Comparison of ENCODE assay signal across 8 mouse cellular contexts in genomic region chr6:137455537-137456041, GRCm38 (mm10).
DNase-seq lines count a peak whose midpoint lies in the region; ATAC-seq and TF ChIP-seq lines count a peak whose summit lies in the region.

No protein-coding gene starts in this region.

- H3K36me3 ChIP-seq in embryonic facial prominence, embryonic 13.5 days: no peaks in the 10 kb centered on the region
- no peaks in the 10 kb centered on the region for H3K36me3 ChIP-seq in heart, embryonic 10.5 days
- H3K36me3 ChIP-seq in kidney, adult 2 months (ENCODE audit: control insufficient read depth, insufficient read depth, low read length): no peaks in the 10 kb centered on the region
- no peaks in the 10 kb centered on the region for H3K36me3 ChIP-seq in limb, embryonic 15.5 days
- H3K36me3 ChIP-seq in midbrain, postnatal 0 days (ENCODE audit: insufficient read depth, low read length): no peaks in the 10 kb centered on the region; the same call in 1 of the 2 replicates

- H3K4me1 ChIP-seq in embryonic facial prominence, embryonic 13.5 days: peaks cover 11% of the 10 kb centered on the region
- H3K4me1 ChIP-seq in heart, embryonic 10.5 days: peaks cover 28% of the 10 kb centered on the region
- peaks cover 4% of the 10 kb centered on the region; the same call in 1 of the 2 replicates for H3K4me1 ChIP-seq in kidney, adult 2 months (ENCODE audit: control insufficient read depth, insufficient read depth, low read length)
- H3K4me1 ChIP-seq in limb, embryonic 15.5 days: peaks cover 9% of the 10 kb centered on the region; the same call in 1 of the 2 replicates
- no peaks in the 10 kb centered on the region for H3K4me1 ChIP-seq in midbrain, postnatal 0 days (ENCODE audit: insufficient read depth, low read length)

- H3K4me2 ChIP-seq in embryonic facial prominence, embryonic 13.5 days: peak overlapping the region; percentile 24; the same call in 1 of the 2 replicates
- H3K4me2 ChIP-seq in limb, embryonic 15.5 days: no peak overlapping the region
- H3K4me2 ChIP-seq in midbrain, postnatal 0 days (ENCODE audit: low read depth, low read length, poor library complexity, severe bottlenecking): no peak overlapping the region

- TF ChIP-seq POLR2A in kidney, adult 2 months (IDR thresholded peaks at IDR 0.05; ENCODE audit: low read depth, low read length): no peak

- peak; percentile 33 for DNase-seq in CD4-positive helper T cell, adult 2 months (ENCODE audit: low read depth, low spot score)
- DNase-seq in adrenal gland, postnatal 14 days: peak; percentile 44
- peak; percentile 77 for DNase-seq in heart, embryonic 10.5 days (ENCODE audit: low spot score)
- peak; percentile 62 for DNase-seq in kidney, adult 2 months
- peak; percentile 87 for DNase-seq in midbrain, postnatal 0 days (ENCODE audit: low spot score)
- peak; percentile 58 for DNase-seq in testis, postnatal 10 days (ENCODE audit: low spot score)

- 0 out of 2 replicates have a peak overlapping the region, but pooled peaks have one; percentile 51 for H3K9ac ChIP-seq in embryonic facial prominence, embryonic 13.5 days
- no peak overlapping the region for H3K9ac ChIP-seq in limb, embryonic 15.5 days
- H3K9ac ChIP-seq in midbrain, postnatal 0 days (replicated peaks; ENCODE audit: low read length, poor library complexity, severe bottlenecking): no peak overlapping the region

- peak; percentile 43; the same call in 1 of the 2 replicates for ATAC-seq in embryonic facial prominence, embryonic 13.5 days (ENCODE audit: insufficient number of reproducible peaks, insufficient read depth, low FRiP score, low TSS enrichment, low read depth)
- ATAC-seq in limb, embryonic 15.5 days (ENCODE audit: insufficient number of reproducible peaks, low FRiP score, low TSS enrichment, low read depth): peak; percentile 74
- peak; percentile 76 for ATAC-seq in midbrain, postnatal 0 days (ENCODE audit: low FRiP score)

- 14% methylated on average over 10 of the region's 10 CpGs for WGBS in embryonic facial prominence, embryonic 13.5 days
- 14% methylated on average over 10 of the region's 10 CpGs for WGBS in heart, embryonic 10.5 days
- 12% methylated on average over 10 of the region's 10 CpGs for WGBS in kidney, adult 2 months
- WGBS in limb, embryonic 15.5 days: 9% methylated on average over 10 of the region's 10 CpGs
- WGBS in midbrain, postnatal 0 days: 11% methylated on average over 10 of the region's 10 CpGs

- no peak overlapping the region for H3K4me3 ChIP-seq in embryonic facial prominence, embryonic 13.5 days
- peak overlapping the region; percentile 27 for H3K4me3 ChIP-seq in heart, embryonic 10.5 days
- no peak overlapping the region for H3K4me3 ChIP-seq in kidney, adult 2 months (ENCODE audit: insufficient read depth, low read depth, low read length)
- no peak overlapping the region for H3K4me3 ChIP-seq in limb, embryonic 15.5 days
- no peak overlapping the region for H3K4me3 ChIP-seq in midbrain, postnatal 0 days (ENCODE audit: low read depth, low read length)

- H3K27me3 ChIP-seq in embryonic facial prominence, embryonic 13.5 days: peaks cover 7% of the 10 kb centered on the region; the same call in 1 of the 2 replicates
- peaks cover 8% of the 10 kb centered on the region; the same call in 1 of the 2 replicates for H3K27me3 ChIP-seq in heart, embryonic 10.5 days (ENCODE audit: insufficient read depth, poor library complexity, severe bottlenecking)
- no peaks in the 10 kb centered on the region for H3K27me3 ChIP-seq in kidney, adult 2 months (replicated peaks; ENCODE audit: control insufficient read depth, insufficient read depth, low read length)
- H3K27me3 ChIP-seq in limb, embryonic 15.5 days: peaks cover 3% of the 10 kb centered on the region; the same call in 1 of the 2 replicates
- H3K27me3 ChIP-seq in midbrain, postnatal 0 days (ENCODE audit: insufficient read depth, low read length): no peaks in the 10 kb centered on the region

- peak; percentile 68 for TF ChIP-seq CTCF in kidney, adult 2 months (conservative IDR thresholded peaks at IDR 0.05; ENCODE audit: insufficient read depth, insufficient read length, low read depth, low read length)
- peak; percentile 93 for TF ChIP-seq CTCF in midbrain, postnatal 0 days (IDR thresholded peaks at IDR 0.05)

- H3K9me3 ChIP-seq in embryonic facial prominence, embryonic 13.5 days: no peaks in the 10 kb centered on the region
- no peaks in the 10 kb centered on the region for H3K9me3 ChIP-seq in heart, embryonic 10.5 days
- no peaks in the 10 kb centered on the region for H3K9me3 ChIP-seq in limb, embryonic 15.5 days
- no peaks in the 10 kb centered on the region for H3K9me3 ChIP-seq in midbrain, postnatal 0 days (ENCODE audit: low read length)

- H3K27ac ChIP-seq in embryonic facial prominence, embryonic 13.5 days: no peak overlapping the region
- peak overlapping the region; percentile 42 for H3K27ac ChIP-seq in heart, embryonic 10.5 days
- H3K27ac ChIP-seq in kidney, adult 2 months (ENCODE audit: insufficient read depth, low read depth, low read length): no peak overlapping the region
- H3K27ac ChIP-seq in limb, embryonic 15.5 days: no peak overlapping the region
- H3K27ac ChIP-seq in midbrain, postnatal 0 days (ENCODE audit: low read depth, low read length): no peak overlapping the region

Comparison
In these comparisons a context has a peak if more than half of its experiments do, and no peak if none do; other contexts are left out.
1. DNase-seq: peak in every context shown above with its lines; median percentile 87 in midbrain, postnatal 0 days; 77 in heart, embryonic 10.5 days; 62 in kidney, adult 2 months; 58 in testis, postnatal 10 days; 44 in adrenal gland, postnatal 14 days; 33 in CD4-positive helper T cell, adult 2 months.